Mouse (Mus musculus) gonadal fat pad, adult 2 months (tissue): ENCODE results near the gene Gpr157. TPM values are rescaled to one million over a fixed set of nuclear protein-coding genes. Genes with fewer than 3 reads are reported as not detected.

Source experiments
- DNase-seq: peaks from one replicate; pipeline ENCODE4 v3.0.0-alpha.2; 2012; ENCODE audit warnings: low read depth
- polyA plus RNA-seq: library from polyadenylated mRNA; depleted of rRNA; stranded (reverse); fragments of >200 nt; gene quantifications from 2 replicates; pipeline ENCODE4 v1.2.3, GENCODE M21; 2012; rRNA removed

The Gpr157 gene
- polyA plus RNA-seq, 1 experiment, result 7.0 TPM

- no peak for DNase-seq
Observed at GRCm38 (mm10) chr4:150146286-150146685, 59.1 kb downstream of the Gpr157 start.

- no peak for DNase-seq
Observed at GRCm38 (mm10) chr4:150151045-150151444, 63.9 kb downstream of the Gpr157 start.

- DNase-seq, result no peak
Observed at GRCm38 (mm10) chr4:150152483-150152882, 65.3 kb downstream of the Gpr157 start.

GRCm38 (mm10) chr4:150155301-150155700 lies 68.1 kb downstream of the Gpr157 start:
- DNase-seq, result no peak

Other genes with a start within 250 kb of the Gpr157 start
- gene Spsb1, start 132.3 kb upstream of the Gpr157 start, polyA plus RNA-seq, result 26.1 and 28.5 TPM in 2 replicates
- gene H6pd, start 78.3 kb upstream of the Gpr157 start, polyA plus RNA-seq, result 129 and 141 TPM in 2 replicates
- gene Slc2a5, start 31.9 kb downstream of the Gpr157 start, polyA plus RNA-seq, result 35.9 and 41.7 TPM in 2 replicates
- gene Slc2a7, start 61.6 kb downstream of the Gpr157 start, polyA plus RNA-seq, result 0.11 TPM in 1 of 2 replicates, not detected in the other
- gene Car6, start 114.0 kb downstream of the Gpr157 start, polyA plus RNA-seq, result 0.07 TPM in 1 of 2 replicates, not detected in the other
- gene Eno1, start 149.4 kb downstream of the Gpr157 start, polyA plus RNA-seq, result 257 and 720 TPM in 2 replicates
- gene Rere, start 194.3 kb downstream of the Gpr157 start, polyA plus RNA-seq, result 16.9 and 45.8 TPM in 2 replicates